Mouse (Mus musculus): ENCODE data around the gene Sdc3.

Gene Sdc3

GRCm38 (mm10) chr4:130792376-130793179, at the start of gene Sdc3:
TSS of gene Sdc3 (plus strand) at chr4:130792537.
- no peak for DNase-seq

- no peak for DNase-seq
Observed at GRCm38 (mm10) chr4:130744058-130744457, 48.3 kb upstream of the Sdc3 start.

GRCm38 (mm10) chr4:130745561-130746306, 46.6 kb upstream of the Sdc3 start:
- DNase-seq, result peak; percentile 33

GRCm38 (mm10) chr4:130749566-130749965, 42.8 kb upstream of the Sdc3 start:
- no peak for DNase-seq

- DNase-seq, result no peak
Observed at GRCm38 (mm10) chr4:130751966-130752365, 40.4 kb upstream of the Sdc3 start.

GRCm38 (mm10) chr4:130752591-130752990, 39.7 kb upstream of the Sdc3 start:
- DNase-seq, result no peak

GRCm38 (mm10) chr4:130753755-130754154, 38.6 kb upstream of the Sdc3 start:
- no peak for DNase-seq

- no peak for DNase-seq
Observed at GRCm38 (mm10) chr4:130754776-130755175, 37.6 kb upstream of the Sdc3 start.

GRCm38 (mm10) chr4:130759875-130760274, 32.5 kb upstream of the Sdc3 start:
- no peak for DNase-seq

- DNase-seq, result no peak
Observed at GRCm38 (mm10) chr4:130761809-130762208, 30.5 kb upstream of the Sdc3 start.

- DNase-seq, result no peak
Observed at GRCm38 (mm10) chr4:130765399-130766160, 26.8 kb upstream of the Sdc3 start.

GRCm38 (mm10) chr4:130766387-130766786, 25.9 kb upstream of the Sdc3 start:
- no peak for DNase-seq

GRCm38 (mm10) chr4:130766926-130767325, 25.4 kb upstream of the Sdc3 start:
- DNase-seq, result no peak

- no peak for DNase-seq
Observed at GRCm38 (mm10) chr4:130773899-130774298, 18.4 kb upstream of the Sdc3 start.

GRCm38 (mm10) chr4:130774822-130775221, 17.5 kb upstream of the Sdc3 start:
- no peak for DNase-seq

- no peak for DNase-seq
Observed at GRCm38 (mm10) chr4:130777647-130778046, 14.7 kb upstream of the Sdc3 start.

- DNase-seq, result no peak
Observed at GRCm38 (mm10) chr4:130779037-130779436, 13.3 kb upstream of the Sdc3 start.

- no peak for DNase-seq
Observed at GRCm38 (mm10) chr4:130782492-130782891, 9.8 kb upstream of the Sdc3 start.

- no peak for DNase-seq
Observed at GRCm38 (mm10) chr4:130784755-130785154, 7.6 kb upstream of the Sdc3 start.

GRCm38 (mm10) chr4:130787530-130787929, 4.8 kb upstream of the Sdc3 start:
- no peak for DNase-seq

GRCm38 (mm10) chr4:130790180-130790579, 2.2 kb upstream of the Sdc3 start:
- peak; percentile 88 for DNase-seq

GRCm38 (mm10) chr4:130791811-130792375, 444 bp upstream of the Sdc3 start:
- DNase-seq, result no peak

GRCm38 (mm10) chr4:130793180-130793501, 804 bp downstream of the Sdc3 start:
- no peak for DNase-seq
